Mouse (Mus musculus): ENCODE data around the gene Psmb4. TPM values are rescaled to one million over a fixed set of nuclear protein-coding genes. Genes with fewer than 3 reads are reported as not detected.

The Psmb4 gene
- polyA plus RNA-seq, 1 experiment from 2014 or later, result 377 TPM

- DNase-seq, result peak; percentile 37
- peaks cover 13% of the 10 kb centered on the region for H3K4me1 ChIP-seq (ENCODE audit: control insufficient read depth, insufficient read depth, low read length)
- peak overlapping the region; percentile 100 for H3K27ac ChIP-seq (replicated peaks; ENCODE audit: low read depth, low read length)
- peak overlapping the region; percentile 97 for H3K9ac ChIP-seq (replicated peaks; ENCODE audit: low read length)
- ATAC-seq (ENCODE audit: low FRiP score, low TSS enrichment), result no peak
- WGBS, result 10% methylated on average over 9 of the region's 9 CpGs
- H3K36me3 ChIP-seq (ENCODE audit: control insufficient read depth, insufficient read depth, low read length), result no peaks in the 10 kb centered on the region
- no peaks in the 10 kb centered on the region for H3K27me3 ChIP-seq (ENCODE audit: control insufficient read depth, insufficient read depth, low read length)
- no peaks in the 10 kb centered on the region for H3K9me3 ChIP-seq (ENCODE audit: control insufficient read depth, low read length)
- peak overlapping the region; percentile 61 for H3K4me3 ChIP-seq (replicated peaks; ENCODE audit: low read depth, low read length)
- H3K4me2 ChIP-seq (ENCODE audit: low read length), result peak overlapping the region; percentile 66
These were observed 48.1 kb downstream of the Psmb4 start for GRCm38 (mm10) chr3:94838631-94839030.

DNA sequence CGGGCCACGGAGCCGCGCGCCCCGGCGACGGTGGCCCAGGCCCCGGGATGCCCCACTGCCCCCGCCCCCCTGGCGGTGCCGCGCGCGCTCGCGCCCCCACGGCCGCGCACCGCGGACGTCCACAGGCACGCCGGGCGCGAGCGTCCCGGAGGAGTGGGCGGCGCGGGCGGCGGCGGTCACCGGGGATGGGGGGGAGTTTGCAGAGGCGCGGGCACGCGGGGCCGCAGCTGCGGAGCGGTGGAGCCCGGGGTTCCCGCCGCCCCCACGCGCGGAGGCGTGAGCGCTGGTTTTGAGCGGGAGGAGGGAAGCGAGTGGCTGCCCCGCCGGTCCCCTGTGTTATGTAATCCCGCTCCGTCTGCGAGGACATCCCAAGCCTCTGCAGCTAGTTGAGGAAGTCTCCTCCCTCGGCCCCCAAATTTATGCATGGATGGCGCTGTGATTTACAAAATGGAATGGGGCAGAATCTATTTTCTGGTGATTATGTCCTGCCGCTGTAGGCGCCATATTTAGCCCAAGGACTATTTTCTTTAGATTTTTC, 48.7 kb downstream of the Psmb4 start:
- no peaks in the 10 kb centered on the region for H3K27me3 ChIP-seq (ENCODE audit: control insufficient read depth, insufficient read depth, low read length)
- peak overlapping the region; percentile 100 for H3K27ac ChIP-seq (replicated peaks; ENCODE audit: low read depth, low read length)
- H3K4me3 ChIP-seq (replicated peaks; ENCODE audit: low read depth, low read length), result peak overlapping the region; percentile 61
- H3K4me1 ChIP-seq (ENCODE audit: control insufficient read depth, insufficient read depth, low read length), result peaks cover 13% of the 10 kb centered on the region
- peak; percentile 92 for DNase-seq
- WGBS, result under 1% methylated on average over 48 of the region's 62 CpGs
- no peaks in the 10 kb centered on the region for H3K36me3 ChIP-seq (ENCODE audit: control insufficient read depth, insufficient read depth, low read length)
- no peaks in the 10 kb centered on the region for H3K9me3 ChIP-seq (ENCODE audit: control insufficient read depth, low read length)
- peak overlapping the region; percentile 97 for H3K9ac ChIP-seq (replicated peaks; ENCODE audit: low read length)
- peak overlapping the region; percentile 66 for H3K4me2 ChIP-seq (ENCODE audit: low read length)
- ATAC-seq (ENCODE audit: low FRiP score, low TSS enrichment), result peak; percentile 83

DNA sequence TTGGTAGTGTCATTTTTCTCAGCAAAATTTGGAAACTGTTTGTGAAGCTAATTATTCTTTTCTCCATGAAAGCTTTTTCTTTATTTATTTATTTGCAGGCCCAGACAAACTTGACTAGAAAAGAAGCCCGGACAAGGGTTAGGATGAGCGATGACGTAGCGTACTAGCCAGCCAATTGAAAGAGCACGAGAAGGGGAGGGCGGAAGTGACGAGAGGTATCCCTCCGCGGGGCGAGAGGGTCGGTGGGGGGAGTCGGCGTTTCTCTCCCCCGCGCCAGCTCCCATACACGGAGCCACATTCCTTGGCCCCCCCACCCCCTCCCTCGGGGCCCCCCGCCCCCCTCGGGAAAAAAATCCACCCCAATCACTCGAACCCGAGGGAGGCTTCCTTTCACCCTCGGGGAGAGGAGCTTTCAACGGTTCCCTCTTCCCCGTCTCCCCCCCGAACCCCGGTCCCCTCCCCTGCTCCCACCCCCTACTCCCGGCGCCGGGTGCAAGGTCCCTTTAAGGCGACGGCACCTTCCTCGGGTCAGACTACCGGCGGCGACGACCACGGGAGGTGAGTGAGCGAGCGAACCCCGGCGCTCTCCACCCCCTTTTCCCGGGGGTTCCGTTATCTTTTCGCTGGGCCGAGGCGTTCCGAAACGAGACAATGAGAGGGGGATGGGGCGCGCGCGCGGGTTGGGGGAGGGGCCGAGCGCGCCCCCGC, 49.4 kb downstream of the Psmb4 start, which contains the start of gene Pogz:
Gene Pogz, plus strand, starts transcription at position 385 of the 708 bp plus-strand sequence.
- ATAC-seq (ENCODE audit: low FRiP score, low TSS enrichment) (peak; percentile 92), DNase-seq (peak; percentile 98)
- Histone ChIP-seq H3K4me3 (replicated peaks; ENCODE audit: low read depth, low read length) (peak within 1 kb of the TSS; percentile 61), H3K36me3 (ENCODE audit: control insufficient read depth, insufficient read depth, low read length) (no peaks in the 10 kb centered on the region), H3K9ac (replicated peaks; ENCODE audit: low read length) (peak within 1 kb of the TSS; percentile 97), H3K27me3 (ENCODE audit: control insufficient read depth, insufficient read depth, low read length) (no peaks in the 10 kb centered on the region), H3K27ac (replicated peaks; ENCODE audit: low read depth, low read length) (peak within 1 kb of the TSS; percentile 100), H3K4me1 (ENCODE audit: control insufficient read depth, insufficient read depth, low read length) (peaks cover 13% of the 10 kb centered on the region), H3K4me2 (ENCODE audit: low read length) (peak within 1 kb of the TSS; percentile 66), H3K9me3 (ENCODE audit: control insufficient read depth, low read length) (no peaks in the 10 kb centered on the region)
- WGBS, result under 1% methylated on average over 57 of the region's 57 CpGs

- no peak overlapping the region for H3K27ac ChIP-seq (replicated peaks; ENCODE audit: low read depth, low read length)
- ATAC-seq (ENCODE audit: low FRiP score, low TSS enrichment), result no peak
- H3K4me2 ChIP-seq (ENCODE audit: low read length), result no peak overlapping the region
- no peaks in the 10 kb centered on the region for H3K9me3 ChIP-seq (ENCODE audit: control insufficient read depth, low read length)
- no peaks in the 10 kb centered on the region for H3K27me3 ChIP-seq (ENCODE audit: control insufficient read depth, insufficient read depth, low read length)
- no peak for DNase-seq
- no peak overlapping the region for H3K9ac ChIP-seq (replicated peaks; ENCODE audit: low read length)
- H3K4me3 ChIP-seq (replicated peaks; ENCODE audit: low read depth, low read length), result no peak overlapping the region
- peaks cover 13% of the 10 kb centered on the region for H3K4me1 ChIP-seq (ENCODE audit: control insufficient read depth, insufficient read depth, low read length)
- no peaks in the 10 kb centered on the region for H3K36me3 ChIP-seq (ENCODE audit: control insufficient read depth, insufficient read depth, low read length)
- 83% methylated on average over 3 of the region's 3 CpGs for WGBS
These were observed 51.4 kb downstream of the Psmb4 start for GRCm38 (mm10) chr3:94835396-94835795.

Other genes starting within 250 kb of the Psmb4 start
- gene Gm10972, start 243.8 kb downstream of the Psmb4 start, polyA plus RNA-seq (2014; fragmentation: Nextera tagmentation; extraction: Ambion mirVana), result not detected in 2 replicates
- 5.2 and 5.6 TPM in 2 replicates for gene Tuft1, start 228.1 kb downstream of the Psmb4 start, polyA plus RNA-seq (2014; fragmentation: Nextera tagmentation; extraction: Ambion mirVana)
- gene Selenbp2, start 193.4 kb downstream of the Psmb4 start, polyA plus RNA-seq (2014; fragmentation: Nextera tagmentation; extraction: Ambion mirVana), result not detected in 2 replicates
- gene Cgn, start 100.5 kb downstream of the Psmb4 start, polyA plus RNA-seq (2014; fragmentation: Nextera tagmentation; extraction: Ambion mirVana), result 5.9 and 7.7 TPM in 2 replicates
- gene Pogz, start 49.4 kb downstream of the Psmb4 start, polyA plus RNA-seq (2014; fragmentation: Nextera tagmentation; extraction: Ambion mirVana), result 24.2 and 28.7 TPM in 2 replicates
- 7.3 and 9.1 TPM in 2 replicates for gene Selenbp1, start 46.1 kb upstream of the Psmb4 start, polyA plus RNA-seq (2014; fragmentation: Nextera tagmentation; extraction: Ambion mirVana)
- 8.3 and 8.6 TPM in 2 replicates for gene Rfx5, start 67.1 kb upstream of the Psmb4 start, polyA plus RNA-seq (2014; fragmentation: Nextera tagmentation; extraction: Ambion mirVana)
- gene Pi4kb, start 87.8 kb upstream of the Psmb4 start, polyA plus RNA-seq (2014; fragmentation: Nextera tagmentation; extraction: Ambion mirVana), result 24.3 and 28.7 TPM in 2 replicates
- 22.5 and 30.0 TPM in 2 replicates for gene Zfp687, start 128.5 kb upstream of the Psmb4 start, polyA plus RNA-seq (2014; fragmentation: Nextera tagmentation; extraction: Ambion mirVana)
- gene Psmd4, start 155.7 kb upstream of the Psmb4 start, polyA plus RNA-seq (2014; fragmentation: Nextera tagmentation; extraction: Ambion mirVana), result 258 and 282 TPM in 2 replicates
- 15.0 and 15.4 TPM in 2 replicates for gene Pip5k1a, start 220.0 kb upstream of the Psmb4 start, polyA plus RNA-seq (2014; fragmentation: Nextera tagmentation; extraction: Ambion mirVana)
- 194 and 204 TPM in 2 replicates for gene Vps72, start 224.1 kb upstream of the Psmb4 start, polyA plus RNA-seq (2014; fragmentation: Nextera tagmentation; extraction: Ambion mirVana)
- gene Tmod4, start 237.5 kb upstream of the Psmb4 start, polyA plus RNA-seq (2014; fragmentation: Nextera tagmentation; extraction: Ambion mirVana), result 0.47 and 0.49 TPM in 2 replicates
- 86.6 and 102 TPM in 2 replicates for gene Scnm1, start 247.1 kb upstream of the Psmb4 start, polyA plus RNA-seq (2014; fragmentation: Nextera tagmentation; extraction: Ambion mirVana)
- gene Lysmd1, start 247.1 kb upstream of the Psmb4 start, polyA plus RNA-seq (2014; fragmentation: Nextera tagmentation; extraction: Ambion mirVana), result 31.7 and 34.7 TPM in 2 replicates

Data from midbrain, embryonic 14.5 days (tissue).